Mouse (Mus musculus) lung, postnatal 0 days (tissue): ENCODE results near the gene E4f1. TPM values are rescaled to one million over a fixed set of nuclear protein-coding genes. Genes with fewer than 3 reads are reported as not detected.

Source experiments
- ATAC-seq: fragments of 200-750 bp; cut with Nextera tagmentation; 2 replicates; pipeline ENCODE4 v1.8.0; 2017; ENCODE audit warnings: moderate library complexity
- DNase-seq: peaks from one replicate; pipeline ENCODE4 v3.0.0-alpha.2; 2016; ENCODE audit warnings: low spot score
- H3K27ac ChIP-seq: fragments of 300-500 bp; sonication (generic); 2 replicates; pipeline ENCODE4 v1.5.1; 2014; ENCODE audit warnings: antibody characterized with exemption, mild to moderate bottlenecking, low read length, mixed read lengths
- H3K27me3 ChIP-seq: fragments of 300-500 bp; sonication (generic); replicated peaks from 2 replicates; pipeline ENCODE4 v1.6.1; 2014; ENCODE audit warnings: low read length, mixed read lengths; ENCODE audit not compliant: insufficient read depth
- H3K36me3 ChIP-seq: fragments of 300-500 bp; sonication (generic); 2 replicates; pipeline ENCODE4 v1.6.1; 2014; ENCODE audit warnings: low read length, mixed read lengths; ENCODE audit not compliant: insufficient read depth
- H3K4me1 ChIP-seq: fragments of 300-500 bp; sonication (generic); 2 replicates; pipeline ENCODE4 v1.6.1; 2014; ENCODE audit warnings: antibody characterized with exemption, low read depth, low read length, mixed read lengths; ENCODE audit not compliant: insufficient read depth
- H3K4me2 ChIP-seq: fragments of 300-500 bp; sonication (generic); replicated peaks from 2 replicates; pipeline ENCODE4 v1.6.1; 2014; ENCODE audit warnings: low read depth, mild to moderate bottlenecking, low read length, moderate library complexity, mixed read lengths
- H3K4me3 ChIP-seq: fragments of 300-500 bp; sonication (generic); 2 replicates; pipeline ENCODE4 v1.5.1; 2014; ENCODE audit warnings: low read depth, low read length
- H3K9ac ChIP-seq: fragments of 300-500 bp; sonication (generic); replicated peaks from 2 replicates; pipeline ENCODE4 v1.6.1; 2014; ENCODE audit warnings: low read depth, mild to moderate bottlenecking
- H3K9me3 ChIP-seq: fragments of 300-500 bp; sonication (generic); 2 replicates; pipeline ENCODE4 v1.6.1; 2016; ENCODE audit warnings: low read length, mixed read lengths
- CTCF ChIP-seq: IDR thresholded peaks from 2 replicates; pipeline ENCODE4 v1.5.1; 2016; ENCODE audit warnings: antibody characterized with exemption, mild to moderate bottlenecking
- EP300 ChIP-seq: IDR thresholded peaks from 2 replicates; pipeline ENCODE4 v1.6.1; 2016; ENCODE audit warnings: antibody characterized with exemption, mild to moderate bottlenecking, control low read depth
- whole genome bisulfite sequencing: fragments of 180-500 bp; shearing (Covaris S2); extraction: QIAGEN DNeasy Blood & Tissue Kit; methylation state at CpG from one replicate; pipeline ENCODE4 v1.1.7; 2014; 5-methylcytosine and 5-hydroxymethylcytosine counted together
- polyA plus RNA-seq: library from polyadenylated mRNA; unstranded; fragments of >200 nt; fragmentation: Nextera tagmentation; extraction: Ambion mirVana; gene quantifications from 2 replicates; pipeline ENCODE4 v1.2.1, GENCODE M21; 2015

Gene E4f1
- polyA plus RNA-seq, 1 experiment from 2014 or later = 15.7 TPM

DNA sequence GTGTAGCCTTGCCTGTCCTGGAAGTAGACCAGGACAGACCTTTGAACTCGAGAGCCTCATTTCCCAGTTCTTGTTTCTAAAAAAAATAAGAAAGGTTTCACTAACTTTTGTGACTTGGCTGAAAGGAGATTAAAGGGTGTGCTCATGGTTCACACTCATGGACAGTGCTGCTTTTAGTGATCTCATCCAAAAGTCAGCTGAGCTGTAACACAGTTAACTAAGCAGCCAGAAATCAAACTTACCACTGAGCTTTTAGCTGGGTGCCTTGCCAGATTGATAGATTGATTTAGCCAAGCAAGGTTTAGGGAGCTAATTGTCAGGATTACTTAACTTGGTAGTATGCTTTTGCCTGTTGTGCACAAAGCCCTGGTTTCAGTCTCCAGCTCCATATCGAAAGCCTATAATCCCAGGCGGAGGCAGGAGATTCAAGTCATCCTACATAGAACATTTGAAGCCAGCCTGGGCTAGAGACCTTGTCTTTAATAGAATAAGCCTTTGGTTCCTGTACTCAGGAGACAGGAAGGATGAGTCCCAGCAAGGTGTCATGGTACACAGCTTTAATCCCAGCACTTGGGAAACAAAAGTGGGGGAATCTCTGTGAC, 54.0 kb downstream of the E4f1 start:
- Histone ChIP-seq H3K4me3 (no peak overlapping the region), H3K4me1 (peaks cover 9% of the 10 kb centered on the region; the same call in 1 of the 2 replicates), H3K9me3 (no peaks in the 10 kb centered on the region), H3K27me3 (no peaks in the 10 kb centered on the region), H3K36me3 (peaks cover 5% of the 10 kb centered on the region; the same call in 1 of the 2 replicates), H3K27ac (no peak overlapping the region), H3K9ac (no peak overlapping the region), H3K4me2 (peak overlapping the region; percentile 86)
- ATAC-seq (no peak), DNase-seq (no peak)
- no peak for TF ChIP-seq EP300
- TF ChIP-seq CTCF = no peak
- 82% methylated on average over 3 of the region's 3 CpGs for WGBS

- Histone ChIP-seq H3K9me3 (no peaks in the 10 kb centered on the region), H3K36me3 (no peaks in the 10 kb centered on the region; the same call in 1 of the 2 replicates), H3K9ac (peak overlapping the region; percentile 96), H3K27me3 (no peaks in the 10 kb centered on the region), H3K4me3 (peak overlapping the region; percentile 77), H3K27ac (peak overlapping the region; percentile 93), H3K4me2 (peak overlapping the region; percentile 86), H3K4me1 (peaks cover 9% of the 10 kb centered on the region; the same call in 1 of the 2 replicates)
- no peak for TF ChIP-seq CTCF
- no peak for TF ChIP-seq EP300
- WGBS = under 1% methylated on average over 21 of the region's 21 CpGs
- DNase-seq (no peak), ATAC-seq (no peak)
These were observed 55.1 kb downstream of the E4f1 start for GRCm38 (mm10) chr17:24415011-24415410.

GRCm38 (mm10) chr17:24414230-24414976, 55.7 kb downstream of the E4f1 start, which contains the start of gene Rnps1:
Gene Rnps1 (plus strand): TSS chr17:24414565.
- ATAC-seq (peak; percentile 93), DNase-seq (peak; percentile 100)
- no peaks in the 10 kb centered on the region for H3K9me3 ChIP-seq
- H3K9ac ChIP-seq = peak within 1 kb of the TSS; percentile 96
- peak within 1 kb of the TSS; percentile 93 for H3K27ac ChIP-seq
- H3K27me3 ChIP-seq = no peaks in the 10 kb centered on the region
- peak within 1 kb of the TSS; percentile 77 for H3K4me3 ChIP-seq
- 1% methylated on average over 57 of the region's 64 CpGs for WGBS
- TF ChIP-seq CTCF = no peak; the same call in 1 of the 2 replicates
- no peak for TF ChIP-seq EP300
- H3K4me1 ChIP-seq = peaks cover 9% of the 10 kb centered on the region; the same call in 1 of the 2 replicates
- H3K4me2 ChIP-seq = peak within 1 kb of the TSS; percentile 86
- peaks cover 4% of the 10 kb centered on the region; the same call in 1 of the 2 replicates for H3K36me3 ChIP-seq

GRCm38 (mm10) chr17:24413557-24414211, 56.4 kb downstream of the E4f1 start:
- WGBS = 24% methylated on average over 22 of the region's 22 CpGs
- peak; percentile 39 for TF ChIP-seq CTCF
- TF ChIP-seq EP300 = no peak
- Histone ChIP-seq H3K4me2 (peak overlapping the region; percentile 86), H3K4me1 (peaks cover 9% of the 10 kb centered on the region; the same call in 1 of the 2 replicates), H3K9ac (peak overlapping the region; percentile 30; the same call in 1 of the 2 replicates), H3K27me3 (no peaks in the 10 kb centered on the region), H3K9me3 (no peaks in the 10 kb centered on the region), H3K4me3 (peak overlapping the region; percentile 77), H3K27ac (peak overlapping the region; percentile 87), H3K36me3 (peaks cover 4% of the 10 kb centered on the region; the same call in 1 of the 2 replicates)
- DNase-seq (peak; percentile 56), ATAC-seq (peak; percentile 18)

- H3K9me3 ChIP-seq = no peaks in the 10 kb centered on the region
- TF ChIP-seq EP300 (no peak), CTCF (no peak)
- H3K36me3 ChIP-seq = peaks cover 30% of the 10 kb centered on the region
- H3K4me3 ChIP-seq = no peak overlapping the region
- no peak overlapping the region for H3K9ac ChIP-seq
- DNase-seq (no peak), ATAC-seq (no peak)
- WGBS = 84% methylated on average over 12 of the region's 12 CpGs
- H3K4me1 ChIP-seq = no peaks in the 10 kb centered on the region
- no peaks in the 10 kb centered on the region for H3K27me3 ChIP-seq
- H3K27ac ChIP-seq = no peak overlapping the region
- no peak overlapping the region for H3K4me2 ChIP-seq
These were observed 62.9 kb downstream of the E4f1 start for GRCm38 (mm10) chr17:24407116-24407803.
